27 mouse cellular contexts compared by ENCODE assay signal in the genomic region with DNA sequence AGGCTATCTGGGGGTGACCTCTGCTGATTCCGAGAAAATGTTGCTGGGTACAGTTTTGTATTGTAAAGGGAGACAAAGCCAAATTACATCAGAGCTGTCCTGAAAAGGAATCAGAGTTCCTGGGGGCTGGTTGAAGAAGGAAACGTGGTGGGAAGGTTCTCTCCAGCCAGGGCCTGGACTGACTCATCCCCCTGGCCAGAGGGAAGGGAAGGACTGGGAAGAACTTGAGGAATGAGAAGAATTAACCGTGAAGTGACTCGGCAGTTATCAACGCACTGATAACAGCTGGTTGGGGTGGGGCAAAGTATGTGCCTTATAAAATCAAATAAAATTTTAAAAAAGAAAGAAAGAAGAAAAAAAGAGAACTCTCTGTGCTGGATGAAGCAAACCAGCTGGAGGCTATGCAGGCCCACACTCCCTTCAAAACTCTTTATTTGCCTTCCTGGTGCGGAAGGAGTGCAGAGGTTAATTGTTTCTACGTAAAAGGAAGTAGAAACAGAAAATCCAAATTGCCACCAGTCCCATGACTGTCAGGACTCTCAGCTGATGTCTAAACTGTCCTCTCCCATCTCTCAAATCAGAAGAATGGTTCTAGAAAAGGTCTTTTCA.
A peak's percentile ranks its signal among the peaks of the same experiment; 100 is the strongest.
DNase-seq lines count a peak whose midpoint lies in the region; ATAC-seq and TF ChIP-seq lines count a peak whose summit lies in the region.
"Had no signal": no experiment of that assay in that cellular context is flagged by ENCODE, and none has a peak within 500 bp of the region (broad histone marks: within the 10 kb centered on the region; RNA-seq: fewer than 3 reads in every experiment).

No protein-coding gene starts in this region.

- peak; percentile 63; the same call in 1 of the 2 replicates for ATAC-seq in lung, embryonic 14.5 days (ENCODE audit: insufficient read depth)
- peak; percentile 28; the same call in 1 of the 2 replicates for ATAC-seq in intestine, postnatal 0 days
- ATAC-seq: forebrain, embryonic 14.5 days; hindbrain, embryonic 16.5 days had no signal

- TF ChIP-seq POLR2A in kidney, adult 2 months (IDR thresholded peaks at IDR 0.05; ENCODE audit: low read depth, low read length), result no peak
- no peak for TF ChIP-seq POLR2A in lung, adult 2 months (IDR thresholded peaks at IDR 0.05; ENCODE audit: borderline replicate concordance, extremely low read depth, low read depth, low read length)

- no peak overlapping the region for H3K4me2 ChIP-seq in lung, embryonic 14.5 days
- 0 out of 2 replicates have a peak overlapping the region, but pooled peaks have one; percentile 21 for H3K4me2 ChIP-seq in intestine, postnatal 0 days (replicated peaks; ENCODE audit: low read depth)
- H3K4me2 ChIP-seq: embryonic facial prominence, embryonic 13.5 days; heart, embryonic 12.5 days; limb, embryonic 13.5 days; liver, embryonic 13.5 days; lung, embryonic 15.5 days; midbrain, embryonic 11.5 days had no signal

- no peak for TF ChIP-seq CTCF in kidney, adult 2 months (conservative IDR thresholded peaks at IDR 0.05; ENCODE audit: insufficient read depth, insufficient read length, low read depth, low read length)
- TF ChIP-seq CTCF in lung, embryonic 14.5 days (IDR thresholded peaks at IDR 0.05; ENCODE audit: low read depth), result no peak
- TF ChIP-seq CTCF in lung, adult 2 months (IDR thresholded peaks at IDR 0.05; ENCODE audit: insufficient read depth, low read length), result no peak
- TF ChIP-seq CTCF in intestine, postnatal 0 days (IDR thresholded peaks at IDR 0.05; ENCODE audit: low read depth), result no peak

- H3K4me3 ChIP-seq in kidney, adult 2 months (ENCODE audit: insufficient read depth, low read depth, low read length), result no peak overlapping the region
- H3K4me3 ChIP-seq in lung, embryonic 14.5 days (ENCODE audit: low read depth, low read length), result no peak overlapping the region
- no peak overlapping the region for H3K4me3 ChIP-seq in lung, adult 2 months (replicated peaks; ENCODE audit: extremely low read depth, low read depth, low read length)
- H3K4me3 ChIP-seq in intestine, postnatal 0 days (ENCODE audit: low read depth, low read length), result no peak overlapping the region
- H3K4me3 ChIP-seq: embryonic facial prominence, embryonic 13.5 days; heart, embryonic 12.5 days; hindbrain, embryonic 10.5 days; limb, embryonic 13.5 days; liver, embryonic 13.5 days; lung, embryonic 15.5 days had no signal

- no peaks in the 10 kb centered on the region for H3K36me3 ChIP-seq in kidney, adult 2 months (ENCODE audit: control insufficient read depth, insufficient read depth, low read length)
- no peaks in the 10 kb centered on the region for H3K36me3 ChIP-seq in lung, embryonic 14.5 days (ENCODE audit: insufficient read depth)
- no peaks in the 10 kb centered on the region for H3K36me3 ChIP-seq in intestine, postnatal 0 days (ENCODE audit: control insufficient read depth, insufficient read depth)
- H3K36me3 ChIP-seq: embryonic facial prominence, embryonic 13.5 days; G1E; heart, embryonic 12.5 days; hindbrain, embryonic 10.5 days; limb, embryonic 13.5 days; liver, embryonic 13.5 days; lung, embryonic 15.5 days had no signal

- H3K27me3 ChIP-seq in kidney, adult 2 months (replicated peaks; ENCODE audit: control insufficient read depth, insufficient read depth, low read length), result no peaks in the 10 kb centered on the region
- no peaks in the 10 kb centered on the region for H3K27me3 ChIP-seq in lung, embryonic 14.5 days (ENCODE audit: insufficient read depth, low read length)
- no peaks in the 10 kb centered on the region for H3K27me3 ChIP-seq in intestine, postnatal 0 days (replicated peaks; ENCODE audit: control insufficient read depth, insufficient read depth, low read length)
- H3K27me3 ChIP-seq: embryonic facial prominence, embryonic 13.5 days; heart, embryonic 12.5 days; limb, embryonic 13.5 days; liver, embryonic 13.5 days; lung, embryonic 15.5 days had no signal

- WGBS in kidney, adult 2 months, result 69% methylated on average over 7 of the region's 7 CpGs
- WGBS in lung, embryonic 14.5 days, result 31% methylated on average over 7 of the region's 7 CpGs
- WGBS in lung, adult 2 months, result 52% methylated on average over 7 of the region's 7 CpGs
- 30% methylated on average over 7 of the region's 7 CpGs for WGBS in intestine, postnatal 0 days

- H3K9me3 ChIP-seq in lung, embryonic 14.5 days (ENCODE audit: low read depth, low read length), result no peaks in the 10 kb centered on the region
- H3K9me3 ChIP-seq in intestine, postnatal 0 days (ENCODE audit: control insufficient read depth), result no peaks in the 10 kb centered on the region
- H3K9me3 ChIP-seq: embryonic facial prominence, embryonic 13.5 days; G1E; heart, embryonic 12.5 days; hindbrain, embryonic 10.5 days; limb, embryonic 13.5 days; liver, embryonic 13.5 days; lung, embryonic 15.5 days had no signal

- peak; percentile 3 for DNase-seq in kidney, adult 2 months
- no peak for DNase-seq in kidney, adult 11 months
- DNase-seq in lung, embryonic 14.5 days, result peak; percentile 37
- no peak for DNase-seq in lung, adult 2 months
- peak; percentile 42 for DNase-seq in Muller cell, postnatal 12 days (ENCODE audit: inconsistent ontology term)
- DNase-seq in retina, embryonic 14.5 days (ENCODE audit: low spot score), result no peak
- DNase-seq in gastrocnemius, postnatal 25 days, result no peak
- DNase-seq: adrenal gland, postnatal 10 days; cerebellum, adult 18-20 months; cerebellum, postnatal 25 days; gastrocnemius, postnatal 10 days; heart, postnatal 10 days; layer of hippocampus, adult 9-11 months; liver, embryonic 13.5 days; right cerebral cortex, postnatal 14 days; spleen, adult 18-20 months; thymus, postnatal 14 days had no signal

- H3K4me1 ChIP-seq in kidney, adult 2 months (ENCODE audit: control insufficient read depth, insufficient read depth, low read length), result no peaks in the 10 kb centered on the region
- no peaks in the 10 kb centered on the region for H3K4me1 ChIP-seq in lung, embryonic 14.5 days (ENCODE audit: insufficient read depth)
- no peaks in the 10 kb centered on the region for H3K4me1 ChIP-seq in lung, adult 2 months (ENCODE audit: control insufficient read depth, insufficient read depth, low read length)
- no peaks in the 10 kb centered on the region for H3K4me1 ChIP-seq in intestine, postnatal 0 days (replicated peaks; ENCODE audit: control insufficient read depth, insufficient read depth, low read length)
- H3K4me1 ChIP-seq: embryonic facial prominence, embryonic 13.5 days; hindbrain, embryonic 10.5 days; limb, embryonic 13.5 days; liver, embryonic 13.5 days; lung, embryonic 15.5 days had no signal

- no peak overlapping the region for H3K9ac ChIP-seq in lung, embryonic 14.5 days
- no peak overlapping the region for H3K9ac ChIP-seq in intestine, postnatal 0 days (ENCODE audit: low read depth, low read length)
- H3K9ac ChIP-seq: embryonic facial prominence, embryonic 13.5 days; heart, embryonic 12.5 days; limb, embryonic 13.5 days; liver, embryonic 13.5 days; lung, embryonic 15.5 days had no signal

- H3K27ac ChIP-seq in kidney, adult 2 months (ENCODE audit: insufficient read depth, low read depth, low read length), result no peak overlapping the region
- H3K27ac ChIP-seq in lung, embryonic 14.5 days (ENCODE audit: low read depth), result no peak overlapping the region
- H3K27ac ChIP-seq in intestine, postnatal 0 days (ENCODE audit: low read depth, low read length), result no peak overlapping the region
- H3K27ac ChIP-seq: embryonic facial prominence, embryonic 13.5 days; hindbrain, embryonic 10.5 days; limb, embryonic 13.5 days; liver, embryonic 13.5 days; lung, embryonic 15.5 days had no signal

Comparison
In these comparisons a context has a peak if more than half of its experiments do, and no peak if none do; other contexts are left out.
1. DNase-seq: peak in kidney, adult 2 months (single experiment), lung, embryonic 14.5 days (single experiment) and Muller cell, postnatal 12 days (single experiment); none in kidney, adult 11 months (single experiment), lung, adult 2 months (single experiment), retina, embryonic 14.5 days (single experiment) and gastrocnemius, postnatal 25 days (single experiment).